Mouse (Mus musculus) liver, embryonic 14.5 days (tissue): ENCODE results near the gene Srp54b. TPM values are rescaled to one million over a fixed set of nuclear protein-coding genes. Genes with fewer than 3 reads are reported as not detected.
"Not testable (repeated sequence)": the region's sequence is repeated elsewhere in the genome, so short reads cannot be mapped to it uniquely, and the experiment has no call there.

Source experiments
- ATAC-seq: fragments of 200-750 bp; cut with Nextera tagmentation; 2 replicates; pipeline ENCODE4 v1.8.0; 2017; ENCODE audit warnings: moderate number of reproducible peaks, mild to moderate bottlenecking, moderate library complexity; ENCODE audit not compliant: insufficient read depth
- DNase-seq, 3 experiments: peaks; one replicate each; pipeline ENCODE4 v3.0.0-alpha.2; 2012 to 2013; ENCODE audit warnings: low read depth in 3 of 3, low spot score in 3 of 3
- H3K27ac ChIP-seq: fragments of 300-500 bp; sonication (generic); 2 replicates; pipeline ENCODE4 v1.5.1; 2014; ENCODE audit warnings: moderate library complexity, mild to moderate bottlenecking, control low read depth, inconsistent platforms
- H3K27me3 ChIP-seq: fragments of 300-500 bp; sonication (generic); 2 replicates; pipeline ENCODE4 v1.6.1; 2014; ENCODE audit warnings: mild to moderate bottlenecking, low read length, moderate library complexity; ENCODE audit not compliant: control insufficient read depth, insufficient read depth
- H3K36me3 ChIP-seq: fragments of 300-500 bp; sonication (generic); replicated peaks from 2 replicates; pipeline ENCODE4 v1.6.1; 2014; ENCODE audit warnings: low read depth; ENCODE audit not compliant: control insufficient read depth, insufficient read depth
- H3K4me1 ChIP-seq, 2 experiments: fragments of 200-500 bp in 1 of 2; fragments of 300-500 bp in 1 of 2; sonication (generic) in 1 of 2; replicated peaks; 2 replicates each; pipeline ENCODE4 v1.6.1; 2012 to 2014; ENCODE audit warnings: antibody characterized with exemption in 1 of 2, inconsistent platforms in 1 of 2, low read length in 1 of 2; ENCODE audit not compliant: control insufficient read depth in 2 of 2, insufficient read depth in 2 of 2
- H3K4me2 ChIP-seq: fragments of 300-500 bp; sonication (generic); 2 replicates; pipeline ENCODE4 v1.6.1; 2014; ENCODE audit warnings: low read depth, mild to moderate bottlenecking, control low read depth, moderate library complexity
- H3K4me3 ChIP-seq, 2 experiments: fragments of 200-500 bp in 1 of 2; fragments of 300-500 bp in 1 of 2; sonication (generic) in 1 of 2; 2 replicates each; pipeline ENCODE4 v1.5.1; 2012 to 2014; ENCODE audit warnings: low read depth in 2 of 2, low read length in 2 of 2, mild to moderate bottlenecking in 2 of 2, control low read depth in 1 of 2, inconsistent platforms in 1 of 2, moderate library complexity in 1 of 2; ENCODE audit not compliant: insufficient read depth in 1 of 2
- H3K9ac ChIP-seq: fragments of 300-500 bp; sonication (generic); replicated peaks from 2 replicates; pipeline ENCODE4 v1.6.1; 2014; ENCODE audit warnings: mild to moderate bottlenecking, control low read depth, moderate library complexity
- H3K9me3 ChIP-seq: fragments of 300-500 bp; sonication (generic); 2 replicates; pipeline ENCODE4 v1.6.1; 2016; ENCODE audit warnings: low read length, mixed read lengths; ENCODE audit not compliant: control insufficient read depth
- WGBS: fragments of 180-500 bp; shearing (Covaris S2); extraction: QIAGEN DNeasy Blood & Tissue Kit; methylation state at CpG from one replicate; pipeline ENCODE4 v1.1.7; 2014; ENCODE audit not compliant: insufficient replicate concordance; 5-methylcytosine and 5-hydroxymethylcytosine counted together
- polyA plus RNA-seq, 2 experiments: library from polyadenylated mRNA; depleted of rRNA in 1 of 2; stranded (reverse) in 1 of 2; unstranded in 1 of 2; fragments of >200 nt; fragmentation: Nextera tagmentation in 1 of 2; extraction: Ambion mirVana in 1 of 2; gene quantifications; 2 replicates each; pipeline versions ENCODE4 v1.2.1 to v1.2.3; 2012 to 2014

Gene Srp54b
- polyA plus RNA-seq, 2 experiments = 14.0 to 28.7 TPM

- not testable (repeated sequence) for H3K4me2 ChIP-seq, H3K4me3 ChIP-seq, H3K27ac ChIP-seq, H3K9ac ChIP-seq, H3K9me3 ChIP-seq, ATAC-seq, H3K36me3 ChIP-seq, H3K4me1 ChIP-seq, H3K27me3 ChIP-seq, DNase-seq
- WGBS = no CpG with 5 or more reads among the region's 8 CpGs
These were observed 32.8 kb downstream of the Srp54b start for GRCm38 (mm10) chr12:55187686-55188085.

- H3K9ac ChIP-seq, DNase-seq, H3K4me1 ChIP-seq, H3K4me2 ChIP-seq, H3K9me3 ChIP-seq, H3K4me3 ChIP-seq, ATAC-seq, H3K27ac ChIP-seq, H3K27me3 ChIP-seq, H3K36me3 ChIP-seq: not testable (repeated sequence)
- WGBS = no CpG with 5 or more reads among the region's 5 CpGs
These were observed 34.2 kb downstream of the Srp54b start for GRCm38 (mm10) chr12:55189127-55189526.

GRCm38 (mm10) chr12:55199306-55199705, 44.4 kb downstream of the Srp54b start, which contains the start of gene 1700047I17Rik2:
Gene 1700047I17Rik2 (plus strand): TSS chr12:55199592.
- H3K27me3 ChIP-seq, H3K4me1 ChIP-seq, H3K27ac ChIP-seq, H3K4me3 ChIP-seq, H3K9me3 ChIP-seq, DNase-seq, H3K36me3 ChIP-seq, H3K9ac ChIP-seq, H3K4me2 ChIP-seq: not testable (repeated sequence)
- peak; percentile 96 for ATAC-seq
- no CpG with 5 or more reads among the region's 40 CpGs for WGBS

- peak; percentile 82 for ATAC-seq
- H3K27me3 ChIP-seq = not testable (repeated sequence)
- no CpG with 5 or more reads among the region's 18 CpGs for whole genome bisulfite sequencing
These were observed 44.9 kb downstream of the Srp54b start for GRCm38 (mm10) chr12:55199799-55200198.

DNA sequence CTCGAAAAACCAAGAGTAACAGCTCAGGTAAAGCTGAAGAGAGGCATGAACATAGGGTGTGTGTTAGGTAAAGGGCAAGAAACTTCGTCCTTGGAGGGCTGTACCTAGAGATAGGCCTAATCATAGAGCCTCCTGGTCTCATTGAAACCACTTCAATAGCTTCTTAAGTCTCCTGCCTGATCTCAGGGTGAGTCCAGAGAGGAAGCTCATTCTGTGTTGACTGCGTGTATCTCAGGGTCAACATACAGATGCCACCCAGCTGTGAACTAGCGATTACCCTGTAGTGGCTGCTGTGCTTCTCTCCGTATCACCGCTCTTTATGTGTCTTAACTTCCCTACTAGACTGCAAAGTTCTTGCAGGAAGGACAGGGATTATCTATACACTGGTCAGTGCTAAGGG, 58.0 kb downstream of the Srp54b start:
- not testable (repeated sequence) for H3K27me3 ChIP-seq, H3K4me2 ChIP-seq, H3K9ac ChIP-seq, H3K4me3 ChIP-seq, H3K36me3 ChIP-seq, H3K9me3 ChIP-seq, H3K4me1 ChIP-seq, H3K27ac ChIP-seq, DNase-seq
- no CpG with 5 or more reads among the region's 6 CpGs for WGBS
- ATAC-seq = peak; percentile 26; the same call in 1 of the 2 replicates

More at GRCm38 (mm10) chr12:55199799-55200198, 44.9 kb downstream of the Srp54b start:
- H3K4me2 ChIP-seq, H3K9me3 ChIP-seq, H3K27ac ChIP-seq, DNase-seq, H3K36me3 ChIP-seq, H3K9ac ChIP-seq, H3K4me3 ChIP-seq, H3K4me1 ChIP-seq: not testable (repeated sequence)

GRCm38 (mm10) chr12:55229626-55230519, 75.0 kb downstream of the Srp54b start, which contains the start of gene Srp54c:
Gene Srp54c (plus strand): TSS chr12:55230168.
- H3K4me1 ChIP-seq, DNase-seq, H3K9me3 ChIP-seq, H3K27ac ChIP-seq, H3K27me3 ChIP-seq, H3K36me3 ChIP-seq: not testable (repeated sequence)
- Histone ChIP-seq H3K4me3 (peak within 1 kb of the TSS; percentile 49 to 67), H3K9ac (peak within 1 kb of the TSS; percentile 64), H3K4me2 (peak within 1 kb of the TSS; percentile 38; the same call in 1 of the 2 replicates)
- peak; percentile 97 for ATAC-seq
- WGBS = no CpG with 5 or more reads among the region's 57 CpGs

DNA sequence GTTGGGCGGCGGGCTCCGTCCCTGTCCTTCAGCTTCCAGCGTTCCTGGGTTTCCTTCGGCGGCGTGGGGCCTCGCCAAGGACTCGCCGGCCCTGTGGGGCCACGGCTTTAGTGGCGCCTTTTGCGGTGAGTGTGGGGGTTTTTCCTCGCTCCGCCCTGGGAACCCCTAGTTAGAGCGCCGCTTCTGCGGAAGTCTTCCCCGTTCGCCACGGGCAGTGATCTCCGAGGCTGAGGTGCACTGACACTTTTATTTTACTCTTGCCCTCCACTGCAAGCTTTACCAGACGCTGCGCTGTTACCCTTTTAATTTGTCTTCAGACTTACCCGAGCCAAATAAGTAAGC, 75.6 kb downstream of the Srp54b start:
- peak; percentile 40 for ATAC-seq
- Histone ChIP-seq H3K4me2 (peak overlapping the region; percentile 38; the same call in 1 of the 2 replicates), H3K9ac (peak overlapping the region; percentile 64), H3K4me3 (peak overlapping the region; percentile 49 to 67)
- not testable (repeated sequence) for DNase-seq, H3K27ac ChIP-seq, H3K27me3 ChIP-seq, H3K36me3 ChIP-seq, H3K4me1 ChIP-seq, H3K9me3 ChIP-seq
- 0% methylated on average over 10 of the region's 25 CpGs for WGBS
